Mouse (Mus musculus) 3134 (cell line): ENCODE measurements around the gene Ppp2r5c.

ENCODE experiments used
- DNase-seq: peaks from one replicate; pipeline ENCODE4 v3.0.0-alpha.2; 2011; ENCODE audit warnings: low spot score; ENCODE audit not compliant: insufficient read length; ENCODE audit errors: extremely low read depth

Gene Ppp2r5c

GRCm38 (mm10) chr12:110550364-110550763 is 103.4 kb downstream of the Ppp2r5c start:
- no peak for DNase-seq

- DNase-seq = no peak
Observed at GRCm38 (mm10) chr12:110552113-110552512, 105.2 kb downstream of the Ppp2r5c start.

- DNase-seq = no peak
Observed at GRCm38 (mm10) chr12:110553362-110553761, 106.4 kb downstream of the Ppp2r5c start.

GRCm38 (mm10) chr12:110555536-110556240 is 108.8 kb downstream of the Ppp2r5c start:
- DNase-seq = no peak

GRCm38 (mm10) chr12:110556861-110557628 is 110.1 kb downstream of the Ppp2r5c start:
- DNase-seq = no peak

GRCm38 (mm10) chr12:110558175-110558574 is 111.3 kb downstream of the Ppp2r5c start:
- no peak for DNase-seq

- DNase-seq = no peak
Observed at GRCm38 (mm10) chr12:110563383-110563782, 116.5 kb downstream of the Ppp2r5c start.

GRCm38 (mm10) chr12:110564848-110565247 is 117.9 kb downstream of the Ppp2r5c start:
- DNase-seq = no peak

- DNase-seq = no peak
Observed at GRCm38 (mm10) chr12:110566366-110566765, 119.4 kb downstream of the Ppp2r5c start.

- DNase-seq = no peak
Observed at GRCm38 (mm10) chr12:110571050-110571449, 124.1 kb downstream of the Ppp2r5c start.

- DNase-seq = no peak
Observed at GRCm38 (mm10) chr12:110572351-110572750, 125.4 kb downstream of the Ppp2r5c start.

GRCm38 (mm10) chr12:110573635-110574034 is 126.7 kb downstream of the Ppp2r5c start:
- no peak for DNase-seq

GRCm38 (mm10) chr12:110575926-110576325 is 129.0 kb downstream of the Ppp2r5c start:
- DNase-seq = no peak

GRCm38 (mm10) chr12:110578333-110578732 is 131.4 kb downstream of the Ppp2r5c start:
- no peak for DNase-seq

- DNase-seq = no peak
Observed at GRCm38 (mm10) chr12:110588622-110589021, 141.7 kb downstream of the Ppp2r5c start.

- DNase-seq = no peak
Observed at GRCm38 (mm10) chr12:110590804-110591259, 143.9 kb downstream of the Ppp2r5c start.

GRCm38 (mm10) chr12:110591260-110591883 is 144.5 kb downstream of the Ppp2r5c start:
- peak; percentile 97 for DNase-seq

GRCm38 (mm10) chr12:110598527-110598926 is 151.6 kb downstream of the Ppp2r5c start:
- DNase-seq = peak; percentile 31

- DNase-seq = no peak
Observed at GRCm38 (mm10) chr12:110599791-110600190, 152.9 kb downstream of the Ppp2r5c start.

GRCm38 (mm10) chr12:110600225-110600991 is 153.5 kb downstream of the Ppp2r5c start:
- DNase-seq = no peak
